Mouse (Mus musculus) lung, adult 18-20 months (tissue): Measurements from ENCODE around the gene Grik4.
A peak's percentile ranks its signal among the peaks of the same experiment; 100 is the strongest.

Source experiments
- DNase-seq, 2 experiments: peaks; one replicate each; pipeline ENCODE4 v3.0.0; 2022; ENCODE audit warnings: mixed read lengths in 2 of 2

Grik4 gene

GRCm38 (mm10) chr9:42858998-42859690 is 85.1 kb downstream of the Grik4 start:
- peak in 1 of 2 experiments; percentile 7 for DNase-seq

- no peak for DNase-seq
These were observed 85.7 kb downstream of the Grik4 start for GRCm38 (mm10) chr9:42858576-42858975.

- DNase-seq: no peak
These were observed 86.5 kb downstream of the Grik4 start for GRCm38 (mm10) chr9:42857756-42858155.

GRCm38 (mm10) chr9:42853077-42853476 is 91.2 kb downstream of the Grik4 start:
- DNase-seq: peak in 1 of 2 experiments; percentile 6

GRCm38 (mm10) chr9:42850063-42850462 is 94.2 kb downstream of the Grik4 start:
- DNase-seq: no peak

- no peak for DNase-seq
These were observed 96.2 kb downstream of the Grik4 start for GRCm38 (mm10) chr9:42848061-42848460.

GRCm38 (mm10) chr9:42846676-42847425 is 97.4 kb downstream of the Grik4 start:
- DNase-seq: no peak

GRCm38 (mm10) chr9:42846139-42846538 is 98.2 kb downstream of the Grik4 start:
- DNase-seq: no peak

- DNase-seq: no peak
These were observed 100.0 kb downstream of the Grik4 start for GRCm38 (mm10) chr9:42844301-42844700.

- no peak for DNase-seq
These were observed 106.0 kb downstream of the Grik4 start for GRCm38 (mm10) chr9:42838299-42838698.

GRCm38 (mm10) chr9:42837498-42837897 is 106.8 kb downstream of the Grik4 start:
- no peak for DNase-seq

- no peak for DNase-seq
These were observed 112.7 kb downstream of the Grik4 start for GRCm38 (mm10) chr9:42831558-42831957.

GRCm38 (mm10) chr9:42819247-42819646 is 125.0 kb downstream of the Grik4 start:
- DNase-seq: no peak

- no peak for DNase-seq
These were observed 127.5 kb downstream of the Grik4 start for GRCm38 (mm10) chr9:42816815-42817214.

- DNase-seq: no peak
These were observed 135.1 kb downstream of the Grik4 start for GRCm38 (mm10) chr9:42809146-42809545.

GRCm38 (mm10) chr9:42808394-42808793 is 135.9 kb downstream of the Grik4 start:
- DNase-seq: no peak

- DNase-seq: peak; percentile 13 to 14
These were observed 141.2 kb downstream of the Grik4 start for GRCm38 (mm10) chr9:42803061-42803491.

- DNase-seq: no peak
These were observed 142.4 kb downstream of the Grik4 start for GRCm38 (mm10) chr9:42801929-42802328.

GRCm38 (mm10) chr9:42800138-42800537 is 144.2 kb downstream of the Grik4 start:
- DNase-seq: no peak

GRCm38 (mm10) chr9:42799694-42800093 is 144.6 kb downstream of the Grik4 start:
- DNase-seq: no peak

GRCm38 (mm10) chr9:42799242-42799641 is 145.1 kb downstream of the Grik4 start:
- no peak for DNase-seq

- DNase-seq: no peak
These were observed 146.0 kb downstream of the Grik4 start for GRCm38 (mm10) chr9:42798280-42798679.

- no peak for DNase-seq
These were observed 147.0 kb downstream of the Grik4 start for GRCm38 (mm10) chr9:42797276-42797675.

- no peak for DNase-seq
These were observed 148.4 kb downstream of the Grik4 start for GRCm38 (mm10) chr9:42795881-42796280.
